Mouse (Mus musculus) ES-CJ7 (cell line): ENCODE data around the gene Eid3.
A peak's percentile ranks its signal among the peaks of the same experiment; 100 is the strongest.

Source experiments
- DNase-seq: peaks from one replicate; pipeline ENCODE4 v3.0.0; 2011; ENCODE audit warnings: low read depth, low spot score

Gene Eid3

DNA sequence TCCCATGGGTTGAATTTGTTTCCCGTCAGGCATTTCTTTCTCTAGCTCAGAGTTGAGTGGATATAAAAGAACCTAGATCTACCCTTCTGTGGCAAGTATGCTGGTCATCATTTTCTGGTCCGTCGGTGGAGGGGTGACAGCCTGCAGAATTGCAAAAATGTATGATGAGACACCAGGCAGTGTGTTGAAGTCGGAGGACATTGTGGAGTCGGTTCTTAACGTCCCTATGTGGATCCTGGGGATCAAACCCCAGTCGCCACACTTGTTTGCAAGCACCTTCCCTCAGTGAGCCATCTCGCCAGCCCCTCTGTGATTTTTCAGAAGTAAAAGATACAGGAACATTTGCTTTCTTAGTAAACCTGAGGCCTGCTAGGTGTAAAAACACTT is 5.5 kb upstream of the Eid3 start:
- no peak for DNase-seq

DNA sequence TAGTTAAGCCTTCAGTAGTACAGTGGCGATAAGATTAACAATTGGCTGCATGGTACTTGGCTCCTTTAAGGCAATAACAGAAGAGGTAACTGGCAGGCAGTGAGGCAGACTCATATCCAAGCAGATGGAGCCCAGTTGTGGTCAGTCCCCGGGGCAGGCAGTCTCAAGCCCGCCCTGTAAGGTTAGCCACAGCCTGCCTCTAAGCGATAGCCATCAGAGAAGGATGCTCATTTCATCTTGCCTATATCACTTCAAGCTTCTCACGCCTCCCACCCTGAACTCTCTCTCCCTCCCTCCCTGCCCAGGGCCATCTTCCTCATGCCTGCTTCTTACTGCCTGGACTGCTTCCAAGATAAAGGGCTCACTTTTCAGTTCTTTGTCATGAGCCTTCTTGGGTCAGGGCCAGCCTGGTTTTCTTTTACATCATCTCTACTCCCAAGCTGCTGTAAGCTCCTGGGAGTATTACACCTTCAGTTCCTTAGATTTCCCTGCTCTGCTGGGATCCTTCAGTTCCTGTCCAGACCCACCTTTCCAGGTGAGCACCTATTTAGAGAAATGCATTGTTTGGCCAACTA is 3.2 kb upstream of the Eid3 start:
- DNase-seq: no peak

DNA sequence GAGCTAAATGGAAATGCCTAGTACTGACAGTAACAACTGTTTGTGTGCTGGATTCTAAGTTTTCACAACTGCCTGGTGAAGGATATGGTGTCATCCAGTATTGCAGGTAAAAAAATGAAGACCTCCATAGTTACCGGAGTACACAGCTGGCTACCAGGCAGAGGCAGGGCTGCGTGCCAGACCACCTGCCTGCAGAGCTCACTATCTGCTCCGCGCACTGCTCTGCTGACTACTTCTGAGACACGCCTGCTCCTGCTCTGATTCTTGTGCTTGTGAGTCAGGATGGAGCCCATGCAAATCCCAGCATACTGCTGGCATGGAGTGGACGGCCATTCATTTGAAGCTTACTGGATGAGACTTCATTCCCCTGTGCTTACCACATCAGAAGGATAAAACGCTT is 2.6 kb upstream of the Eid3 start:
- no peak for DNase-seq

DNA sequence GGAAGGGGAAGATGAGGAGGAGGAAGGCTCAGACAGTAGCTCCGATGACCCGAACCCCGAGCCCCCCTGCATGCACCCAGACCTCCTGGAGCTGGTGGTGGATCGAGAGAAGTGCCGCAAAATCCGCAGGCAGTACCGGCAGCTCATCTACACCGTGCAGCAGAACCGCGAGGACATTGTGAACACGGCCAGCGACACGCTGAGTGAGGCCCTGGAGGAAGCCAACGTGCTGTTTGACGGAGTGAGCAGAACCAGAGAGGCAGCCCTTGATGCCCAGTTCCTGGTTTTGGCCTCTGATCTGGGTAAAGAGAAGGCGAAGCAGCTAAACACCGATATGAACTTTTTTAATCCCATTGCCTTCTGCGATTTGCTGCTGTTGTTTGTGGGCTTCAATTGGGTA is 406 bp downstream of the Eid3 start:
- no peak for DNase-seq

GRCm38 (mm10) chr10:82868418-82869086 is 2.1 kb downstream of the Eid3 start:
- no peak for DNase-seq

- no peak for DNase-seq
Observed at GRCm38 (mm10) chr10:82875446-82875845, 9.0 kb downstream of the Eid3 start.

DNA sequence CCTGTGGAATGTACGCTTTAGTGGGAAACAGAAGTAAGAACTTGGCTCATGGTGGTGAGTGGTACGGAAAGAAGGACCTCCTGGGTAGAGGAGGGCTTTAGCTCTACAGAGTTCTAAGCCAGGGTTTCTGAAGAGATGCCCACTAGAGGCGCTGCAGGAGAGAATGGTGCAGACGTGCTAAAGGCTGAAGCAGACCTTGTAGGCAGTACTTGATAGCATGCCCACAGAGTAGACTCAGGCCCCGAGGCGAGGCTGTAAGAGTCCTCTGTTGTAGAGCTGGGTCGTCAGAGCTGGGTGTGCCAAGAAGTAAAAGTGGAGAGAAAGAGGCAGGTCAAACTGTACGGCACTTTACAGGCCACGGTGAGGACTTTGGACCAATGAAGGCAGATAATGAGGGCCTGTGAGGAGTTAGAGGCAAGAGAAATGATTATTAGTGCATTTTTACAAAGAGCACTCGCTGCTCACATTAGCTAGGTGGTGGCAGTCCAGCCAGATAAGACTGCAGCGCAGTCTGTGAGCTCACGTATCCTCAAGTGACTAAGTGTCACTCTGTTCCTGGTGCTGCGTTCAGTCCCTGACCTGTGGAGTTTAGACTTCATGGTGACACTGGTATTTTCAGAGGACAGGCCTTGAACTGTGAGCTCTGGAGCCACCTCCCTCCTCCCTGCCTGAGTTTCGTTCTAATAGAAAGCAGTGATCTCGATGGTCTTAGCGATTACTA is 9.8 kb downstream of the Eid3 start:
- peak; percentile 76 for DNase-seq

- no peak for DNase-seq
Observed at GRCm38 (mm10) chr10:82887354-82887753, 20.9 kb downstream of the Eid3 start.

GRCm38 (mm10) chr10:82888576-82888975 is 22.1 kb downstream of the Eid3 start:
- no peak for DNase-seq

GRCm38 (mm10) chr10:82889447-82889973 is 23.1 kb downstream of the Eid3 start:
- DNase-seq: no peak

DNA sequence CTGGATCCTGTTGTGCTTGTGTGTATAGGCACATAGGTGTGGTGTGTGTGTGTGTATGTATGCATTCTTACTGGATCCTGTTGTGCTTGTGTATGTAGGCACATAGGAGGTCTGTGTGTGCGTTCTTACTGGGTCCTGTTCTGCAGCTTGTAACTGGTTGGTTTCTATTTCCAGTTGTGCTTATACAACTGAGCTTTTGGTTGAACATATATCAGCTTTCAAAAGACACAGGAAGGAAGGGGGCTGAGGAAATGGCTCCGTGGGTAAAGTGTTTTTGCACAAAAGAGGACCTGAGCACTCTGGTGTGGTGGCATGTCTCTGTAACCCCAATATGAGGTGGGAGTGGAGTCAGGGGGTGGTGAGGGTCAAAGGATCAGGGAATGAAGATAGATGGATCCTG is 24.5 kb downstream of the Eid3 start:
- no peak for DNase-seq

DNA sequence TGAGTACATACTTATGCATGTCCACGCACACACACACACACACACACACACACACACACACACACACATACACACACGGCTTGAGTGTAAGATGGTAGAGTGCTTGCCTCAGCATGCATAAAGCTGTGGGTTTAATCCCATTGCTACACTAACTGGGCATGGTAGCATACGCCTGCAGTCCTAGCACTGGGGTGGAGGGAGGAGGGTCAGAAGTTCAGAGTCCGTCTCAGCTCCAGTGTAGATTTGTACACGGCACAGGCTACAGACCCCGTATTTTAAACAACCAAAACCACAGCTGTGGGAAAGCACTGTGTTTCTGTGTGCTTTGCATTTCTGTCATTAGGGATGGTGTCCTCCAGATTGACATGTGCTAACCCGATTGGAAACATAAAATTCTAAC is 25.0 kb downstream of the Eid3 start:
- DNase-seq: no peak

DNA sequence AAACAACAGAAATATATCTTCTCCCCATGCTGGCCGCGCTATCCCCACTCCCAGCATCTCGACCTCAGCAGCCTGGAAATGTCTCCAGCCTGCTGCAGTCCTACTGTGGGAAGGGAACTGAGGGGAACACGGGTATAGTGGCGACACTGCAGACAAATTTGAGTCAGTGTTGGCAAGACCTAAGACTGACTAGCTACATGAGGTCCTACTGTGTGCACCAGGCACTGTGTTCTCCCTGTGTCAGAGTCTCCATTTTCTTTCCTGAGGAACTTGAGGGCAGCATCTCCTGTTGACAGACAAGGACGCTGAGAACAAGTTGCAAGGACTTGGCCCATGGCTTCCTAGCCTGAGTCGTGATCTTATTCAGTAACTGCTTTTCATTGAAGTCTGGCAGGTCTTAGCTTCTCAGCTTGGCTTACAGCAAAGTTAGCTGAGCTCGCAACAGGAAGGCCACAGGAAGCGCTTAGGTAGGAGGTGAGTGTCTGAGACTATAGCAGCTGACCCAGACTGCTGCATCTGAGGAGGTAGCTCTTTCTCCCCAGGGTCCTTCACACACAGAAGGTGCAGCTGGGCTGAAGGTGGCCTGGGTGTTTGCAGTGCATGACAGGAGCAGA is 26.1 kb downstream of the Eid3 start:
- no peak for DNase-seq

DNA sequence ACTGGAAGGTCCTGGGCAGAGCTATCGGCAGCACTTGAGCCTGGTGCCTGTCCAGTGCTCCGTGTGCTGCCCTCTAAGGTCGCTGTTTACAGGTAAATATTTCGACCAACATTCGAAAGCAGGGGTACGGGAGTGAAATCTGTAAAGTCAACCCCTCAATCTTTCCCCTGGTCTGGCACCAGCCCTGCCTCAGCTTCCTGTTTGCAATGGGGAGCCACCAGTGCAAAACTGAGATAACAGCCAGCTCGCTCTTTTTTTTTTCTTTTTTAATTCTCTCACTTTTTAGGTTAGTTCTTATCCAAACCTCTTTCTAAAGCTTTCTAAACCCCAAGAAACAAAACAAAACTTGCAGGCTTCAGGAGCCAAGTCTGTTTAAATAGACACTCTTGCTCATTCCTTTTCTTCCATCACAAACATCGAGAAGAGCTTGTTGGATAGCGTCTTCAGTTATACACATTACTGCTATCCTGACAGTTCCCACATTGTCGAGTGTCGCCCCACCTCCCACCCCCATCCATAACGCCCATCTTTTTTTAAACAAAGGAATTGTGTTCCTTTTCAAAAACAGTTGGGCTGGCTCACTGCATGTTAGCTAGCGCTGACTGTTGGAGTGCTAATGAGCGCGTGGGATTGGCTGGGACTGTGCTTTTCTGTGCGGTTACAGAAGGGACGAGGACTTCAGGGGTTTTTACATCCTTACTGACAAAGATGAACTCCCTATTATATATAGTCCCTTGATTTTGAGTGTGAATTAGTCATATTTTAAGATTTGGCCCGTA is 27.6 kb downstream of the Eid3 start:
- no peak for DNase-seq

DNA sequence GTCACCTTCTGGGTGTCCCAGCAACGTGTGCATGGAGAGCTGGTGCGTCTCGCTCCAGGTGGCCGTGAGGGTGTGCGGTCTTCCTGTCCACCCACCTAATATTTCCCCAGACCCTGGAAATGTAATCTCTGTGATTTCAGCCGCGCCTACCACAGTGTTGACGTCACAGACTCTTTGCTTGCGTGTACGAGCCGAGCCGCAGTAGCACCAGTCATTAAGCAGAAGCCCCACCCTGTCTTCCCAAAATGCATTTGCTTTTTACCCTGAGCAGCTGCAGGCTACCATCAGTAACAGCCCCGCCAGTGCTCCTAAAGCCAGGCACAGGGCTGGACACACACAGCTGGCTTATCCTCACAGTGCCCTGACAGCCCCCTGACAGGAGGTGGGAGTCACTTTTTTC is 31.5 kb downstream of the Eid3 start:
- peak; percentile 43 for DNase-seq

GRCm38 (mm10) chr10:82898893-82899292 is 32.5 kb downstream of the Eid3 start:
- DNase-seq: no peak

DNA sequence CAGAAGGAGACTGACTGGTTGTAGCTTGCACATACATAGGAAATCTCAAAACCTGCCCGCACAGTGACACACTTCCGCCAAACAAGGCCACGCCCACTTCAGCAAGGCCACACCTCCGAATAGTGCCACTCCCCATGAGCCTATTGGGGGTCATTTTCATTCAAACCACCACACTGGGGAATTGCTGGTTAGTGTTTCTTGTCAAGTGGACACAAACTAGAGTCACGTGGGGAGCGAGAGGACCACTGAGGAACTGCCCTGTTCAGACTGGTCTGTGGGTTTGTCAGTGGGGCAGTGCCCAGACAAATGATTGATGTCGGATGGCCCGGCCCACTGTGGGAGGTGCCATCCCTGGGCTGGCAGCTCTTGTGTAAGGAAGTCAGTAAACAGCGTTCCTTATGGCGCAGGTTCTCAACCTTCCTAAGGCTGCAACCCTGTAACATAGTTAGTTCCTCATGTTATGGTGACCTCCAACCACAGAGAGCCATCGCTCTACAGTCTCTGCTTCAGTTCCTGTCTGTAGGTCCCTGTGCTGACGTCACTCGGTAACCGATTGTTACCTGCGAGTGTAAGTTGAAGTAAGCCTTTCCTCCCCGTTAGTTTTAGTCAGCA is 33.5 kb downstream of the Eid3 start:
- peak; percentile 70 for DNase-seq

- DNase-seq: no peak
Observed at GRCm38 (mm10) chr10:82900546-82900945, 34.1 kb downstream of the Eid3 start.

DNA sequence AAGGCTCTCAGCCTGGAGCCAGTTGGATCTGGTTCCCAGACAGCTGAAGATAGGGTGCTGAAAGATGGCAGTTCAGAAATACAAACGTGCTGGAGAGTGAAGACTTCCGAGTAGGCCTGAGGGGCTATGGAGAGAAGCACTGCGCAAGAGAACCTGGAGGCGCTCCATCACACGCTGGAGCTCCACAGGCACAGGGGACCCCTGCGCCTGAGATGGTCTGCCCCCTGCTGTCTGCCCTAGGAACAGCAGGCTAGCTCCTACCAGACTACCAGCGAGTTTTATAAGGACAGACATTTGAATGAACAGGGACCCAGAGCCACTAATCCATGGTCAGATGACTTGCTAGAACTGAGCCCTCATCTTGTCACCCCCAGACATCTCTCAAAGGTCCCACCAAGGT is 35.0 kb downstream of the Eid3 start:
- DNase-seq: peak; percentile 86

- DNase-seq: no peak
Observed at GRCm38 (mm10) chr10:82908526-82908925, 42.1 kb downstream of the Eid3 start.

DNA sequence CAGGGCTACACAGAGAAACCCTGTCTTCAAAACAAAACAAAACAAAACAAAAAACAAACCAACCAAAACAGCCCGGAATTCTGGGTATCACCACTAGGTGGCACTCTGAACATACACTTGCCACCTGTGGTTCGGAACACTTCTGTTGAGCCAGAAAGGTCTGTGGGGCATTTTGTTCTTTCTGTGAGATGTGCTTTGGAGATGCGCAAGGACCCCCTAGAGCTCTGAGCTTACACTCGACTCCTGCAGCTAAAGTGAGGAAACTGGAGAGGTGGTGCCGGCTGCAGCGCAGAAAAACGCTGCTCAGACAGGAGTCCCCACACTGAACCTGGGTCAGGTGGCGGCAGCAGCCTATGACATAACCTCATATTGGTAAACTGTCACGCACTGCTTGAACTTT is 43.0 kb downstream of the Eid3 start:
- peak; percentile 62 for DNase-seq
